Mouse (Mus musculus): ENCODE results near the gene Syf2.
"Not testable (repeated sequence)": the region's sequence is repeated elsewhere in the genome, so short reads cannot be mapped to it uniquely, and the experiment has no call there.

The Syf2 gene

DNA sequence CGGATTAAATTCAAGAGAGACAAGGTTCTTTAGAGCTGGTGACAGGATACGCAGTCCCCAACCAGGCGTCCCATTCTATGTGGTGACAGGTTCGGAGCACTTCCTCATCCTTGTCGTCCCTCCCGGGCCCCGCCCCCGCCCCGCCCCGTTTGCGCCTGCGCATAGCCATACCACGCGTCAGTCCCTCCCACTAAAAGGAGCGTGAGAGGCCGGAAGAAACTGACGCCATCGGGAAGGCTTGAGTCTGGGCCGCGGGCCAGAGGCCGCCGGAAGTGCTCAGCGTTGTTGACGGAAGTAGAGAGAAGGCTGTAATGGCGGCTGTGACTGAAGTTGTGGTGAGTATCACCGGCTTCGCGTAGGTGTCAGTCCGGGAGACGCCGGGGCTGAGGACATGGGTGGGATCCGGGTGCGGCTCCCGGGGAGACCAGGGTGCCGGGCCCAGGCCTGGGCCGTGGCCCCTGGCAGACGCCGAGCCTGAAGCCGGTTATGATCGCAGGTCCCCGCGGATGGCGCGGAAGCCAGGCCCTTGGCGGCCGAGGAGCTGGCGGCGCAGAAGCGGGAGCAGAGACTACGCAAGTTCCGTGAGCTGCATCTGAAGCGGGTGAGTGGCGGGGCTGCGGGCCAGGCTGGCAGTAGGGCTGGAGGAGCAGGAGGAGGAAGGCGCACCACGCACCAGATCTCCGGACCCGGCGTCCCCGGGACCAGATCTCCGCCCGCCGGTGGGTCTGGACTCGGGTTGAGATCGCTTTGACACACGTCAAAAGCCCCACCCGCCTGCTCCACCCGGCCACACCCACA is at the start of gene Syf2:
Gene Syf2 (plus strand): TSS at position 215 of the 798 bp plus-strand sequence.
- peak; percentile 92 to 94 for DNase-seq (ENCODE audit: low spot score in 2 of 2)

DNA sequence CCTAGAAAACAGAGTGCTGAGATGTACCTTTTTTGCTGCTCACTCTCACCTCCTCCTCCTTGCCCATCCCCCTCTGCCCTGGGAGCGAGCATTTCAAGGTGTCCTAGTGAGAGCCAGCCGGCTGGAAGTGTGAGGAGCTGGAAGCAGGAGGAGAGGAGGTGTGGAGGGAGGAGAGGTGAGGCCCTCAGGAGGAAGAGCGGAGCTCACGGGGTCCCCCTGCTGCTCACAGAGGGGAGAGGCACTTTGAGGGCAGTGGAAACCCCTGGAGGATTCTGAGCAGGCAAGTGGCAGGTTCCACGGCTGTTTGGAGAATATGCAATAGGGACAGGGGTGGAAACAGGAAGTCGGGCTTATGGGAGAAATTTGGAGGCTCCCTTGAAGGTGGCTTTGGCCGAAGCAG is 47.4 kb upstream of the Syf2 start:
- no peak for DNase-seq (ENCODE audit: low spot score in 2 of 2)

DNA sequence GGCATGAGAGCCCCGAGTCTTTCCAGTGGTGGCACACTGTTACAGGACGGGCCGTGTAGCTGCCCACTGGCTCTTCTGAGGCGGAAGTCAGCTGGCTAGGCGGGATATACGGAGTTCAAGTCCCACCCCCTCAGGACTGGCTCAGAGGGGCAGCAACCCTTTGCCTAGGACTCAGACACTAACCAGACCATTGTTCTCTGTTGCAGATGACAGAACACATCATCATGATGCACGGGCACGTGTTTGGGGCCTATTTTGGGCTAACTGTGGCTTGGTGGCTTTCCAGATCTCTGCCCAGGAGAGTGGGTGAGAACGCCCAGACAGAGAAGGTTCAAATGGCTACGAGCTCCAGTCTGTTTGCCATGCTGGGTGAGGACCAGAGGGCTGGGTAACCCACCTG is 46.9 kb upstream of the Syf2 start:
- no peak for DNase-seq (ENCODE audit: low spot score in 2 of 2)

DNA sequence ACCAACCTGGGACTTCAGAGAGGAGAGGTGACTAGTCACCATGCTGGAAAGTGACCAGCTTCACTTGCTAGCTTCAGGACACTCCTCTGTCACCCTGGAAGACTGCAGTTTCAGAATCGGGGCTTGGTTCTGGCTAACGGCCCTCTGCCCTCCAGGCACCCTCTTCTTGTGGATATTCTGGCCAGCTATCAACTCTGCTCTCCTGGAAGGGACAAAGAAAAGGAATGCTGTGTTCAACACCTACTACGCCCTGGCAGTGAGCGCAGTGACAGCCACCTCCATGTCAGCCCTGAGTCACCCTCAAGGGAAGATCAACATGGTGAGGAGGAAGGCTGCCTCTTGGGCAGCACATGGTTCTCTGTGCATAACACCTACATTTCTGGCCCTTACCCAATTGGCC is 46.3 kb upstream of the Syf2 start:
- no peak for DNase-seq (ENCODE audit: low spot score in 2 of 2)

DNA sequence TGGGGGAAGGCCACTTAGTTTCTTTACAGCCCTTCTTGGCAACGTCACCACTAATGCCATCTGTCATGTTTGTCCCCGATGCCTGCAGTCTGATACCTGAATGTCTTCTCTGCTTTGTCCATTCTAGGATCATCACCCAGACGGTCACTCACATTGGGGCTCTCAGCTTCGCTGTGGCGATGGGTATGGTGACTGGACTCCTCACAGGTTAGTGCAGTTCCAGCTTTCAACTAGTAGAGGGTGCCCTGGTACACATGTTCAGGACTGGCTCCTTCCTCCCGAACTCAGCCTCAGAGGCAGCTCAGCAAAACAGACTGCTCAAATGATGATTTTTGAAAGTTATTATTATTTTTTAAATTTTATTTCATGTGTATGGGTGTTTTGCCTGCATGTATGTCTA is 38.6 kb upstream of the Syf2 start:
- no peak for DNase-seq (ENCODE audit: low spot score in 2 of 2)

DNA sequence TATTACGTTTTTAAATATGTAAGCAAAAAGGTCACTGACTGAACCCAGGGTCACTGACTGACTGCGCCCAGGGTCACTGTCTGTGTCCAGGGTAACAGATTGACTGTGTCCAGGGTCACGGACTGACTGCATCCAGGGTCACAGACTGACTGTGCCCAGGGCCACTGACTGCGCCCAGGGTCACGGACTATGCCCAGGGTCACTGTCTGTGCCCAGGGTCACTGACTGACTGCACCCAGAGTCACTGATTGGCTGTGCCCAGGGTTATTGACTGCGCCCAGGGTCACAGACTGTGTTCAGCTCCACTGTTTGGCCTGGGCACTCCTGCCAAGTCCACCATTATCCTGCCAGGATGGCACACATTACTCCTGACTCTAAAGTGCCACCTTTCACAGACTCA is 33.4 kb upstream of the Syf2 start:
- DNase-seq (ENCODE audit: low spot score in 2 of 2), result no peak

DNA sequence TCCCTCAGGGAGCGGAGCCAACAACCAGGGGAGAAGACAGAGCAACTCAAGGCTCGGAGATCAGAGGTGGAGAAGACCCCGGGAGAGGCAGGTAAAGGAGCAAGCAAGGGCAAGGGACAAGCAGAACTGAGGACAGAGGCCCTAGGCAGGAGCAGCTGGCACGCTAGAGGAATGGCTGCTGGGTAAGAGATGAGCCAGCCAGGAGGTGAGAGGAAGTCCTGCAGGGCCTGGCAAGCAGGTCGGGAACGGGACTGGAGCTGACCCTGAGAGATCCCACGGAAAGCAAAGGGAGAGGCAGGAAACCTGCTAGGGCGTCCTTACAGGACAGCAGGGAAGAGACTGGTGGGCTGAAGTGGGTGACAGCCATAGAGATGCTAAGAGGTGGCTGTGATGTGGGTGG is 29.6 kb upstream of the Syf2 start:
- DNase-seq (ENCODE audit: low spot score in 2 of 2), result no peak

DNA sequence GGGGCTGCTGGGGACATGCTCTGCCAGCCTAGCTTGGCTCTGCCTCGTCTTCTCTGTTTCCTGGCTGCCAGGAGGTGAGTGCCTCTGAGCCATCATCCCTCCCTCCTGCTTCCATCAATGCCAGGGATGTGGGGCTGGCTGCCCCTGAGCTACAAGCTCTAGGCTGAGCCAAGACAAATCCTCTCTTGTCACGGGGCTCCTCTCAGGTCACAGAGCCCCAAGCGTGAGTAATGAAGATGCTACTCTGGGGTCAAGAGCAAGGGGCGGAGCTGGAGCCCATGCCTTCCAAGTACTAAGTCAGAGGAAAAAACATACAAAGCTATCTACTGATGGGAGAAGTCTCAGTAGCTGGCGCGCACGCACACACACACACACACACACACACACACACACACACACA is 27.7 kb upstream of the Syf2 start:
- DNase-seq (ENCODE audit: low spot score in 2 of 2), result no peak

DNA sequence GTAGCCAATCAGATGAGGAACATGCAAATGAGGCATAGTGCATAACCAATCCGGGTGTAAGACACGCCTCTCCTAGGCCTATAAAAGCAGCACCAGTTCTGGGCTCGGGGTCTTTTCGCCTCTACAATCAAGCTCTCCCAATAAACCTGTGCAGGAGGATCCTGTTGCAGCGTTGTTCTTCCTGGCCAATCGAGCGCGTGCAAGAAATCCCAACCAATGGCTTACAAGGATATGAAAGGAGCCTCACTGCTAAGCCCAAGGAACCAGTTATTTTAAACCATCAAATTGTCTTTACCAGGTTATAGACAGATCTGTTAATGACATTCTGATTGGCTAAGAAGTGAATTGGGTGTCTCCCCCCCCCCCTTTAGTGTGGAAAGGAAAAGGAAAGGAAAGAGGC is 19.3 kb upstream of the Syf2 start:
- not testable (repeated sequence) for DNase-seq (ENCODE audit: low spot score in 2 of 2)

DNA sequence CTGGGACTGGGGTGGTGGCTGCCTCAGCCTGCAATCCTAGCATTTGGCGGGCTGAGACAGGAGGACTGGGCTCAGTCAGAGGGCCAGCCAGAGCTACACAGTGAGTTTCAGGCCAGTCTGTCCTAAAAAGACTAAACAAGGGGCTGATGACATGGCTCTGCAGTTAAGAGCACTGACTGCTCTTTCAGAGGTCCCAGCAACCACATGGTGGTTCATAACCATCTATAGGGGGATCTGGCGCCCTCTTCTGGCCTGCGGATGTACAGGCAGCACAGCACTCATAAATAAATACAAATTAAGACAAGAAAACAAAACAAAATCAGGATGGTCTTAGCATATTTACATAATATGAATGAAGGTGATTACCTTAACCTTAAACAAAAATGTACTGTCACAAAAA is 17.3 kb upstream of the Syf2 start:
- DNase-seq (ENCODE audit: low spot score in 2 of 2), result peak in 1 of 2 experiments; percentile 74

DNA sequence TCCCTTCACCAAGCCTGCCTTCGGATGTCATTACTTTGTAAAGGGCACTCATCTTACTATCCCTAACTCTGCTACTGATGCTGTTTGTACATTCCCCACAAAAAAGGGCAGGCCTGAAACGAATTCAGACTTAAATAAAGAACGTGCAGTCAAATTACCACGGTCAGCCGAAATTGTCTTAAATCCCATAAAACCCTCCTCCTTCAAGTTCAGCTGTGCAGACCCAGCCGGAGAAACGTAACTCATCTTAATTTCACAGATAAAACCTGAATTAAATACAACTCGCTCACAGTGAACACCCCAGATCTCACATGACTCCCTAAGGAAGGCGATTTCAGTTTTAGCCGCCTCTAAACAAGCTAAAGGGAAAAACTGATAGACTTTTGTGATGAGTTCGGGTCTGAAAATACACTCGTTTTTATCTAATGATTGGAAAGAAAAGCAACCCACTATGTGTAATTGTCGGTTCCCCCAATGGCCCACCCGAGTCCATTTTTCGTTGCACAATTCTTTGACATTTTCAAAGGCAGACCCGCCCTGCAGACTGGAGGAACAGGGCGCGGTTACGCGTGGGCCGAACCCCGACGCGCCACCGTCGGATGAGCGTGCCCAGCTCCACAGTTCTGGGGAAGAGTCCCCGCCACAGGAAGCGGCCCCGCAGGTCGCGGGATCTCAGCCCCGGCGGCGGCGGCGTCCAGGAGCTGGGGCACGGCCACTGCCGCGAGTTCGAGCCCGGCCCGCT is 16.4 kb upstream of the Syf2 start:
- DNase-seq (ENCODE audit: low spot score in 2 of 2), result no peak

DNA sequence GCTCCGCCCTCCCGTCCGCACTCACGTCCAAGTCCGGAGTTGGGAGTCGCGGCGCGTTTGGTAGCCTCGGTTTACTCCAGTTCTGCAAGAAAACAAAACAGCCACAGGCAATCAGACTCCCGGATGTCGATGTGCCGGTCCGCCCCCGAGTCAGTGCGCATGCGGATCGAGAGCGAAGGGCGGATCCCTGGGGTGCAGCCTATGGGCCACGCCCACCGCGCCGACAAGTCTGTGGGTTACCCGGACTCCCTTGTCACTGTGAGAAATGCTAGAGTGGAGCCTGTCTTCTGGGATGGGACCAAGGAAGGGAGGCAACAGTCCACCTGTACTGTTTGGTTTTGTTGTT is 15.9 kb upstream of the Syf2 start, which contains the start of gene Tmem50a:
Gene Tmem50a (minus strand): TSS at position 161 of the 346 bp plus-strand sequence.
- DNase-seq (ENCODE audit: low spot score in 2 of 2), result peak; percentile 90 to 94

DNA sequence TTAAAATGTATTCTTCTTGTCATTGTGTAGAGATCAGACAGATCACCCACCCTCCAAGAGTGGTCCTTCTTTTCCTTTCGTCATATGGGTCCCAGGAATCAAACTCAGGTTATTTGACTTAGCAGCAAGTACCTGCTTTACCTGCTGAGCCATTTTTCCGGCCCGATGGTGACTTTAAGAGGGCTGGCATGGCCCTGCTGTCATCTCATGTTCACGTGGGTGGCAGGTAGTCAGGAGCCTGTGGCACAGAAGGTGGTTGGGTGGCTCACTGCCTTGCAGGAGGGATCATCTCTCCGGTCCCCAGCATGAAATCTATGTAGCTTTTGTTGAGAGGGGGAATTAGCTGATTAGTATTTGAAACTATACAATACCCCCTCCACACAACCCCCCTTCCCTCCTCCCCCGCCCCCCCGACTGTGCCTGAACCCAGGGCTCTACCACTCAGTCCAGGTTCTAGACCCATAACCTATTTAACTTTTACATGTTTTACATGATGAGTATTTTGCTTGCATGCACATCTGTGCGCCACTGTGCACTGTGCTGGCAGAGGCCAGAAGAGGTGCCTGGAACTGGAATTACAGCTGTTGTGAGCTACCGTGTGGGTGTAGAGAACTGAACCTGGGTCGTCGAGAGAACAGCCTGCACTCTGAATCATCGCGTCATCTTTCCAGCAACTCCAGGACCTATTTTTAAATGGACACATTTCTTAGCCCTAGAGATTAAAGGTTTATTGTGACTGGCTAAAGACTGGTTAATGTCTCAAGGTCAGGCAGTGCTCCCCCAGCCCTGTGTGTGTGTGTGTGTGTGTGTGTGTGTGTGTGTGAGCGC is 15.3 kb upstream of the Syf2 start:
- DNase-seq (ENCODE audit: low spot score in 2 of 2), result no peak

DNA sequence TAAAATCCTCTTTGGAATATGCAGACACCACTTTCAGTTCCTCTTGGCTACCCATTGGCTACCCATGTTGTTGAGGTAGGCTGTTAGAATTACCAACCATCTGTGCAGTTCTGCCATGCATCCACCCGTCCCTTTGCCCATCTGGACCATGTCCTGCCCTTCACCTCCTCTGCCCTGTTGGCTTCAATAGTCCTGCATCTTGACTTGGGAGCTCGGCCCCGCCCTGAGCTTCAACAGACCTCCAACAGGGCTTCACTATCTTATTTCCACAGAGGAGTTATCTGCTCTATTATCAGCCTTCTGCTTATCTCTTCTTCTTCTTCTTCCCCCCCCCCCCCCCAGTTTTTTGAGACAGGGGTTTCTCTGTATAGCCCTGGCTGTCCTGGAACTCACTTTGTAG is 13.5 kb upstream of the Syf2 start:
- DNase-seq (ENCODE audit: low spot score in 2 of 2), result no peak

DNA sequence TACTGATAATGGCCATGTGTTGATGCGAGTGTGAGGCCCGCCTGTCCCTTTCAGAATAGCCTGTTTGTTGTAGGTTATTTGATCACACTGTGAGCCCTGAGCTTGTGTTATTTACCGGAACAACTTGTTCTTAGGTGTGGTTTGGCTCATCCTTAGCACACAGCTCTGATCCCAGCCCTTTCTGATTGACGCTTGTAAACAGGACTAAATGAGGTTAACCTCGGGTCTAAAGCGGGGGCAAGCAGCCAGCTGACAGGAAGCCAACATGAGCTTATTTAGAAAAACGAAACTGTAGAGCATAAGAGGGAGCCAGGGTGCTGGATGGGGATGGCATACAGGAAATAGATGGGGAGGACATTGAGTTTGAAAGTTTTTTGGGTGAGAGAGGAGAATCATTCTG is 12.3 kb upstream of the Syf2 start:
- no peak for DNase-seq (ENCODE audit: low spot score in 2 of 2)

DNA sequence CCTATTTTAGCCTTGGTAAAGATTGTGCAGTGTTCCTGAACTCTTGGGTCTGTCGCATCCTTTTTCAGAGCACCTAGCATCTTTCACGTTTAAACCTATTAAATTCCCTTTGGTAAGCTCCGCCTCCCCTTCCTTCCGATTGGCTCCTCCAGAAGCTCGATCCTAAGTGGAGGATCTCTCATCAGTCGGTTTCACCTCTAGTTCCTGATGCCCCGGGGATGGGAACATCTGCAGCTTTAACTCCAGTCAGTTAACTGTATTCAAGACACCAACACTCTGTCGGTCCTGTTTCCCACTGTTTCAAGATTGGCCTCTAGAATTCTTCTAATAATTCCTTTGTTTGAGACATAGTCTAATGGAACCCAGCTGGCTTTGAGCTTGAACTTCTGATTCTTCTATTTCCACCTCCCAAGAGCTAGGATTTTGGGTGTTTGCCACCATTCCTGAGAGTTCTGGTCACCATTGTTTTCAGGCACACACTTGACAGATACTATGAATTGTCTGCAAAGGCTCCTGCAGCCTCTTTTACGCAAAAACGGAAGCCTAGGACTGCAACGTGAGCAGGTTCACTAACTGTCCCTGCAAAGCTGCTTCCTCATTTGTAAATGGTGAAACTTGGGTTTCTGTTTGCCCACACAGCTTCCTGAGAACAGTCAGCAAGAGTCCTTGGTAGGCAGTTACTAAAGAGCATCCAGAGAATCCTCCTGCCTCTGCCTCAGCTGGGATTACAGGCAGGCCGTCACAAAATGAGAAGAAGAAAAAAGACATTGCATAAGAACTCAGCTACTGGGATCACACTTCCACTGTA is 10.8 kb upstream of the Syf2 start:
- no peak for DNase-seq (ENCODE audit: low spot score in 2 of 2)

DNA sequence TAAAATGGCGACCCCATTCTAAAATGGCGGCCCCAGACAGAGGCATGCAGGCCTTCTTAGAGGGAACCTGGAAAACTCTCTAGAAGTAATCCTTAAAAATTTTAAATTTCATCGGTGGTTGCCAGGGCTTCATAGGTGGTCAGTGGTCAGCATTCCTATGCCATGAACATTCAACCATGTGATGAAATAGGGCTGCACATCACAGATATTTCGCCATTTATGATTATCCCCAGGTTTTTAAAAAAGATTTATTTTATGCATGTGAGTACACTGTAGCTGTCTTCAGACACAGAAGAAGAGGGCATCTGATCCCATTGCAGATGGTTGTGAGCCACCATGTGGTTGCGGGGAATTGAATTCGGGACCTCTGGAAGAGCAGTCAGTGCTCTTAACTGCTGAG is 10.1 kb upstream of the Syf2 start:
- no peak for DNase-seq (ENCODE audit: low spot score in 2 of 2)

DNA sequence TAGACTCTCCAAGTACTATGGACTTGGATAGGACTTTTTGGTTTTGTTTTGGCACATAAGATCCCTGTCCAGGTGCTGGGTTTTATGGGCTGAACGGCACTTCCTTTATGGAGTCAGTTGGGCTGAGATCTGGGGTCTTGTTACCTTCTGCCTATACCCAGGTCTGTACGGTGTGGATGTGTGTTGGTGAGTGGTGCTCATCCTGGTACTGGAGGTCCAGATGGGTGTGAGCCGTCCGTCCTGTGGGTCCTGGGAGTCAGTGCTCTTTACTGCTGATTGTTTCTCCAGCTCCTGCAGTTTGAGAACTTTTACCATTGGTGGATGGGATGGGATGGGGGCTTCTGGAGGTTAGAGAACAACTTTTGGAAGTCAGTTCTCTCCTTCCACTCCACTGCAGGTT is 9.0 kb upstream of the Syf2 start:
- DNase-seq (ENCODE audit: low spot score in 2 of 2), result no peak

DNA sequence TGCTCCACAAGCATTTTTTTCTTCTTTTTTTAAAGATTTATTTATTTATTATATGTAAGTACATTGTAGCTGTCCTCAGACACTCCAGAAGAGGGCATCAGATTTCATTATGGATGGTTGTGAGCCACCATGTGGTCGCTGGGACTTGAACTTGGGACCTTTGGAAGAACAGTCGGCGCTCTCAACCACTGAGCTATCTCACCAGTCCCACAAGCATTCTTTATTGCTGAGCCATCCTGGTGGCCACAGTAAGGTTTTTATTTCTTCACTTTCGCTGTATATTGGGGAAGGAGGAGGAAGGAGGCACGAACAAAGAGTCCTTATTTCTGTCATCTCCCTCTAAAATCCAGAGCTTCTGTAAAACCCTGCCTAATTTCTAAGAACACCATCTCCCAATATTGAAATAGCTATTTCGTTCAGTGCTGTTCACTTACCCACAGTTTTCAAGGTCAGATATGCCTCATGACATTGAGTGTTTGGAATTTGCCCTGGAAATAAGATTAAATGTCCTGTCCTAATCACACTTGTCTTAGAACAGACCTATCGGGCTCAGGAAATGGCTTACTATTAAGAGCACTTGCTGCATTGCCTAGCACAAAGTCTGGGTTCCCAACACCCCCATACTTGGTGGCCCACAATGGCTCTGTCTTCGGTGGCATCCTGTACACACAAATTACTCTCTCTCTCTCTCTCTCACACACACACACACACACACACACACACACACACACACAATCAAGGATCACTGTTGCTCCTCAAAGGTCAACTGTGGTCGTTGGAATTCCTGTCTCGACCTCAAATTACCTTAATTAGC is 8.4 kb upstream of the Syf2 start:
- DNase-seq (ENCODE audit: low spot score in 2 of 2), result no peak

DNA sequence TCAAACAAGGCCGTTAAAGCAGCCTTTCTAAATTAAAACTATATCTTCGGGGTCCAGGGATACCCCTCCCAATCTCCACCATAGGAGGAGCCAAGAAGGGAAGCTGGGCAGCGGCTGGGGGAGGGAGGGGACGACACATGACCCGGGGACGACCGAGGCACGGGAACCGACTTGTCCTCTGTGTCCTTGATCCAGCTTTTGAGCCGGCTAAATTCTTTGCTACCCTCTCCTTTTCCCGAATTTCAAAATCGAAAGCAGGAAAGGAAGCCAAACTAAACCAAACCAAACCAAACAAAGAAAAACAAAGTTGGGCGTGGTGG is 7.8 kb upstream of the Syf2 start:
- peak; percentile 52 to 69 for DNase-seq (ENCODE audit: low spot score in 2 of 2)
